Mouse (Mus musculus) thymus, postnatal 10 days (tissue): Measurements from ENCODE around the gene Timm10.

Experiments used
- DNase-seq, 2 experiments: peaks; one replicate each; pipeline ENCODE4 v3.0.0; 2021; ENCODE audit warnings: low spot score in 2 of 2

Gene Timm10

GRCm38 (mm10) chr2:84859991-84860780, 33.4 kb downstream of the Timm10 start:
- DNase-seq = no peak

GRCm38 (mm10) chr2:84861430-84861829, 34.6 kb downstream of the Timm10 start:
- no peak for DNase-seq

GRCm38 (mm10) chr2:84862231-84862630, 35.4 kb downstream of the Timm10 start:
- no peak for DNase-seq

- peak; percentile 34 to 64 for DNase-seq
These were observed 39.1 kb downstream of the Timm10 start for GRCm38 (mm10) chr2:84865616-84866571.

GRCm38 (mm10) chr2:84868521-84868943, 41.7 kb downstream of the Timm10 start:
- DNase-seq = peak; percentile 74 to 84

GRCm38 (mm10) chr2:84868977-84869376, 42.2 kb downstream of the Timm10 start:
- DNase-seq = no peak

- peak in 1 of 2 experiments; percentile 33 for DNase-seq
These were observed 43.9 kb downstream of the Timm10 start for GRCm38 (mm10) chr2:84870623-84871160.

GRCm38 (mm10) chr2:84872105-84872716, 45.4 kb downstream of the Timm10 start:
- DNase-seq = no peak

GRCm38 (mm10) chr2:84875842-84876241, 49.0 kb downstream of the Timm10 start:
- no peak for DNase-seq
